25 mouse cellular contexts compared by ENCODE assay signal in genomic region chr1:174239916-174240315, GRCm38 (mm10). TPM values are rescaled to one million over a fixed set of nuclear protein-coding genes. Genes with fewer than 3 reads are reported as not detected.
"Had no signal": no experiment of that assay in that cellular context is flagged by ENCODE, and none has a peak within 500 bp of the region (broad histone marks: within the 10 kb centered on the region; RNA-seq: fewer than 3 reads in every experiment).

No protein-coding gene starts in this region.

- H3K27ac ChIP-seq: kidney, postnatal 0 days; limb, embryonic 13.5 days; liver, embryonic 14.5 days; midbrain, embryonic 10.5 days; midbrain, embryonic 15.5 days; neural tube, embryonic 12.5 days; stomach, embryonic 15.5 days had no signal

- H3K9ac ChIP-seq: limb, embryonic 13.5 days; liver, embryonic 14.5 days; midbrain, embryonic 15.5 days; neural tube, embryonic 12.5 days; stomach, embryonic 15.5 days had no signal

- DNase-seq: kidney, postnatal 36 days; layer of hippocampus, adult 9-11 months; layer of hippocampus, postnatal 36 days; left cerebral cortex, postnatal 4 days; lung, adult 18-20 months; lung, postnatal 4 days; right cerebral cortex, postnatal 4 days; thymus, adult 2 months; thymus, postnatal 25 days had no signal

- H3K27me3 ChIP-seq: limb, embryonic 13.5 days; midbrain, embryonic 15.5 days; neural tube, embryonic 12.5 days; stomach, embryonic 15.5 days had no signal

- H3K4me3 ChIP-seq: limb, embryonic 13.5 days; midbrain, embryonic 10.5 days; midbrain, embryonic 15.5 days; neural tube, embryonic 12.5 days; stomach, embryonic 15.5 days had no signal

- H3K36me3 ChIP-seq: limb, embryonic 13.5 days; midbrain, embryonic 10.5 days; midbrain, embryonic 15.5 days; neural tube, embryonic 12.5 days; stomach, embryonic 15.5 days had no signal

- H3K4me2 ChIP-seq: limb, embryonic 13.5 days; midbrain, embryonic 15.5 days; neural tube, embryonic 12.5 days; stomach, embryonic 15.5 days had no signal

- ATAC-seq: midbrain, embryonic 15.5 days had no signal

- H3K4me1 ChIP-seq: limb, embryonic 13.5 days; midbrain, embryonic 10.5 days; midbrain, embryonic 15.5 days; neural tube, embryonic 12.5 days; stomach, embryonic 15.5 days had no signal

- H3K9me3 ChIP-seq: limb, embryonic 13.5 days; midbrain, embryonic 10.5 days; midbrain, embryonic 15.5 days; neural tube, embryonic 12.5 days; stomach, embryonic 15.5 days had no signal

RNA-seq across cellular contexts. Expression of gene Olfr419, which starts 11.9 kb away (rescaled TPM):
- total RNA-seq: layer of hippocampus, adult 18-20 months; layer of hippocampus, postnatal 36 days; left cerebral cortex, postnatal 4 days; liver, adult 2 months; megakaryocyte, adult 5-6 weeks; monocyte, adult 5-6 weeks; neutrophil, adult 5-6 weeks had no signal
- polyA plus RNA-seq: kidney, postnatal 0 days; limb, embryonic 13.5 days; liver, adult 2 months; lung, embryonic 16.5 days; midbrain, embryonic 10.5 days; midbrain, embryonic 15.5 days; neural tube, embryonic 12.5 days; spleen, adult 2 months; stomach, embryonic 15.5 days; testis, adult 2 months; thymus, adult 2 months; urinary bladder, adult 2 months had no signal
